Mouse (Mus musculus): Measurements from ENCODE around the gene Ccnb2. TPM values are rescaled to one million over a fixed set of nuclear protein-coding genes. Genes with fewer than 3 reads are reported as not detected.

Ccnb2 gene
- polyA plus RNA-seq, 1 experiment, result 15.5 TPM

DNA sequence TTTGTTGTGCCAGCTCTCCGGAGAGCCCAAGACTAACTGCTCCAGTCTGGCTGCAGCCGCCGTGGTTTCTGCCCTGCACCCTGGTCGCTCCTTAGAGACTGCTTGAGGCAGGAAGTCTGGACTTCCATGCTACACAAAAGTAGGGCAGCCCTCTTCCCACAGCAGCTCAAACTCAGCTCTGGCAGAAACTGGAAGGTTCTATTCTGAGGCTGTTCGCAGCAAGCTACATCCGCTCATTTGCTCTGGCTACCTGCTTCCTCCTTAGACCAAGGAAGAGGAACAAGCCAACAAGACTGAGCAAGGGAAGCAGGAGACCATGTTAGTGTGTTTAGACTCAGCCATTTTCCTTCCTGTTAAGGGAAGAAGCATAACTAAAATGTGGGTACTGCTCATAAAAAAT lies 54.4 kb downstream of the Ccnb2 start:
- Histone ChIP-seq H3K4me3 (replicated peaks) (no peak overlapping the region), H3K4me1 (ENCODE audit: control insufficient read depth) (no peaks in the 10 kb centered on the region), H3K36me3 (ENCODE audit: control insufficient read depth) (no peaks in the 10 kb centered on the region; the same call in 1 of the 2 replicates), H3K27me3 (ENCODE audit: control insufficient read depth) (no peaks in the 10 kb centered on the region), H3K9me3 (ENCODE audit: control insufficient read depth, low read length) (no peaks in the 10 kb centered on the region)
- TF ChIP-seq TAL1 (IDR thresholded peaks at IDR 0.05; ENCODE audit: low read length) (no peak), GATA1 (IDR thresholded peaks at IDR 0.05; ENCODE audit: low read length) (no peak)

DNA sequence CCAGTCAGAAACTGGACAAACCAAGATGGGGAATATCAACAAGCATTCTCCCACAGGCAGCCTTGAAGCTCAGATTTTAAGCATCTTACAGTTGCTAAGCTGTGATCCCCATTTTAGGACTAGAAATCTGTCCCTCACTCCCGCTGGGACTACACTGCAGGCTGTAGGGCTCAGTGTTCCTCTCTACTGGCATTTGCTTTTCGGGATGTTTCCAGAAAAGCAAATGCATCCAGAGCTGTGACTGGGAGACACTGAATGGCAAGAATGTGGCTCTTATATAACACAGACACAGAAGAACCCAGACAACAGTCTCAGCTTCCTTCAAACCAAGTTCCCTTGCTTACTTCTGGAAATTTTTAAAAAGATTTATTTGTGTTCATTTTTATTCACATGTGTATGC lies 55.4 kb downstream of the Ccnb2 start:
- no peaks in the 10 kb centered on the region for H3K27me3 ChIP-seq (ENCODE audit: control insufficient read depth)
- H3K4me3 ChIP-seq (replicated peaks), result no peak overlapping the region
- no peaks in the 10 kb centered on the region; the same call in 1 of the 2 replicates for H3K36me3 ChIP-seq (ENCODE audit: control insufficient read depth)
- no peaks in the 10 kb centered on the region for H3K4me1 ChIP-seq (ENCODE audit: control insufficient read depth)
- H3K9me3 ChIP-seq (ENCODE audit: control insufficient read depth, low read length), result no peaks in the 10 kb centered on the region
- TF ChIP-seq GATA1 (IDR thresholded peaks at IDR 0.05; ENCODE audit: low read length), result no peak
- no peak for TF ChIP-seq TAL1 (IDR thresholded peaks at IDR 0.05; ENCODE audit: low read length)

DNA sequence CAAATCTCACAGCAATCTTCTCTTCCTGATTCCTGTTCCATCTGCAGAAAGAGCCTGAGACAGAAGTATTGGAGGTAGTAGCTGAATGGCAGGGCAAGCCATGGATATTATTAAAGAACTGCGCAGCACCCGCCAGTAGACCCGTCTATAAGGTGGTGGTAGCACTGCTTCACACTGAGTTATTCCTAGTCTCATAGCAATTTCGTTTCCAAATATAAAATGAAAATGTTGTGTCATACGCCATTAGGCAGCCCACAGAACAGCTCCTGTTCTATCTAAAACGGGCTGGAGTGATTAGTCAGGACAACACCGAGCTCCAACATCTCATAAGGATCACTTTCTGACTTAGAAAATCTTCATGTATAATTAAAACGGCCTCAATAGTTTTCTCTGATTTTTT lies 56.6 kb downstream of the Ccnb2 start:
- Histone ChIP-seq H3K9me3 (ENCODE audit: control insufficient read depth, low read length) (no peaks in the 10 kb centered on the region), H3K36me3 (ENCODE audit: control insufficient read depth) (no peaks in the 10 kb centered on the region; the same call in 1 of the 2 replicates), H3K4me3 (replicated peaks) (no peak overlapping the region), H3K4me1 (ENCODE audit: control insufficient read depth) (no peaks in the 10 kb centered on the region), H3K27me3 (ENCODE audit: control insufficient read depth) (no peaks in the 10 kb centered on the region)
- TF ChIP-seq TAL1 (IDR thresholded peaks at IDR 0.05; ENCODE audit: low read length), result no peak
- TF ChIP-seq GATA1 (IDR thresholded peaks at IDR 0.05; ENCODE audit: low read length), result no peak

DNA sequence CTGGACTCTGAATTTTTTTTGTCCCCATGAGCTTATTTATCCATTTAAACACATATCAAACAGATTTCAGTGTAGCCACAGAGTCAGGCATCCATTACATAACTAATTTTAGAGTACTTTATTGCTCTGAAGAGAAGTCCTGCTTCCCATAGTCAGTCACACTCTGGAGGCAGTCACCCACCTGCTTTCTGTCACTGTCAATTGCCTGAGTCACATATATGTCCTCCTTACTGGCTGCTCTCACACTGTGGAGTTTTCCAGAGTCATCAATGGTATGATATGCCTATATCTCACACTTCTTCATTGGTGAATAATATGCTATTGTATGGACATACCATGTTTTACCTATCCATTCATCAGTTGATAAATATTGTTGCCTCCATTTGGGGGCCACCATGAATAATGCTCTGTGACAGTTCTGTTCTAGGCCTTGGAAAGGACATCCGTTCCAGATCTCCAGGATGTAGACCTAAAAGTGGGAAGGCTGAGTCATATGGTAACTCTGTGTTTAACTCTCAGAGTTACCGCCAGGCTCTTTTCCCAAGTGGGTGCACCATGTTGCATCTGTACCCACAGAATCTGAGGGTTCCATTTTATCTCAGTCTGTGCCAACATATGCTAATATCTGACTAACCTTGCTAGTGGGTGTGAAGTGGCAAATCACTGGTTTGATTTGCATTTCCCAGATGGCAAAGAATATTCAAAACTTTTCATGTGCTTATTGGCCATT lies 61.8 kb downstream of the Ccnb2 start:
- Histone ChIP-seq H3K36me3 (ENCODE audit: control insufficient read depth) (no peaks in the 10 kb centered on the region; the same call in 1 of the 2 replicates), H3K4me1 (ENCODE audit: control insufficient read depth) (no peaks in the 10 kb centered on the region), H3K27me3 (ENCODE audit: control insufficient read depth) (no peaks in the 10 kb centered on the region), H3K4me3 (replicated peaks) (no peak overlapping the region), H3K9me3 (ENCODE audit: control insufficient read depth, low read length) (no peaks in the 10 kb centered on the region)
- TF ChIP-seq TAL1 (IDR thresholded peaks at IDR 0.05; ENCODE audit: low read length) (no peak), GATA1 (IDR thresholded peaks at IDR 0.05; ENCODE audit: low read length) (no peak)

Other genes with a start within 250 kb of the Ccnb2 start
- 0.02 and 0.03 TPM in 2 replicates for gene Myo1e, start 214.2 kb downstream of the Ccnb2 start, polyA plus RNA-seq (2012)
- gene Rnf111, start 82.2 kb upstream of the Ccnb2 start, polyA plus RNA-seq (2012), result 0.17 and 0.18 TPM in 2 replicates
- 1.3 TPM in 2 replicates for gene Sltm, start 121.2 kb upstream of the Ccnb2 start, polyA plus RNA-seq (2012)
- gene Gm10642, start 234.7 kb upstream of the Ccnb2 start, polyA plus RNA-seq (2012), result 0.45 and 0.52 TPM in 2 replicates
- gene Mindy2, start 235.6 kb upstream of the Ccnb2 start, polyA plus RNA-seq (2012), result 6.4 and 6.8 TPM in 2 replicates